Mouse (Mus musculus) spleen, adult 18-20 months (tissue): ENCODE measurements at regions not wholly inside any gene's neighbourhood (a gene's known extent, or its start where the extent isn't known, plus 50 kb on each side); places are given as distances from the start of the nearest gene placed in this dataset.

Experiments
- DNase-seq, 2 experiments: peaks; one replicate each; pipeline ENCODE4 v3.0.0; 2022; ENCODE audit warnings: mixed read lengths in 2 of 2

- DNase-seq = no peak
Observed at GRCm38 (mm10) chr11:84701319-84702175, 117.8 kb downstream of the Mrm1 start.

- DNase-seq = no peak
Observed at GRCm38 (mm10) chr11:84697521-84697920, 121.8 kb downstream of the Mrm1 start.

- DNase-seq = no peak
Observed at GRCm38 (mm10) chr11:84692638-84693037, 126.7 kb downstream of the Mrm1 start.

GRCm38 (mm10) chr11:84691410-84692148 lies 127.7 kb downstream of the Mrm1 start:
- DNase-seq = no peak

- no peak for DNase-seq
Observed at GRCm38 (mm10) chr11:84686473-84686872, 132.8 kb downstream of the Mrm1 start.

- DNase-seq = no peak
Observed at GRCm38 (mm10) chr11:84684325-84684724, 135.0 kb downstream of the Mrm1 start.

GRCm38 (mm10) chr11:84682931-84683330 lies 136.4 kb downstream of the Mrm1 start:
- no peak for DNase-seq

GRCm38 (mm10) chr11:84676377-84677078 lies 142.8 kb downstream of the Mrm1 start:
- DNase-seq = no peak

GRCm38 (mm10) chr11:84672841-84673473 lies 146.4 kb downstream of the Mrm1 start:
- DNase-seq = no peak

- no peak for DNase-seq
Observed at GRCm38 (mm10) chr11:84671585-84671984, 146.2 kb upstream of the Lhx1 start.

- no peak for DNase-seq
Observed at GRCm38 (mm10) chr11:84667711-84668110, 142.4 kb upstream of the Lhx1 start.

- no peak for DNase-seq
Observed at GRCm38 (mm10) chr11:84664258-84664657, 138.9 kb upstream of the Lhx1 start.

- DNase-seq = no peak
Observed at GRCm38 (mm10) chr11:84661981-84662380, 136.6 kb upstream of the Lhx1 start.

GRCm38 (mm10) chr11:84660877-84661276 lies 135.5 kb upstream of the Lhx1 start:
- DNase-seq = no peak

- no peak for DNase-seq
Observed at GRCm38 (mm10) chr11:84659370-84659937, 134.1 kb upstream of the Lhx1 start.

GRCm38 (mm10) chr11:84653481-84653880 lies 128.1 kb upstream of the Lhx1 start:
- DNase-seq = no peak

GRCm38 (mm10) chr11:84648899-84649298 lies 123.6 kb upstream of the Lhx1 start:
- no peak for DNase-seq

GRCm38 (mm10) chr11:84647104-84647503 lies 121.8 kb upstream of the Lhx1 start:
- no peak for DNase-seq

GRCm38 (mm10) chr11:84643107-84643372 lies 117.7 kb upstream of the Lhx1 start:
- DNase-seq = no peak

- DNase-seq = no peak
Observed at GRCm38 (mm10) chr11:84642300-84643106, 117.2 kb upstream of the Lhx1 start.

GRCm38 (mm10) chr11:84641601-84642000 lies 116.3 kb upstream of the Lhx1 start:
- DNase-seq = no peak

- no peak for DNase-seq
Observed at GRCm38 (mm10) chr11:84638353-84638752, 113.0 kb upstream of the Lhx1 start.
